Mouse (Mus musculus) embryonic facial prominence, embryonic 10.5 days (tissue): ENCODE results near the gene Rtf1. TPM values are rescaled to one million over a fixed set of nuclear protein-coding genes. Genes with fewer than 3 reads are reported as not detected.

Experiments used
- DNase-seq: peaks from one replicate; pipeline ENCODE4 v3.0.0-alpha.2; 2017; ENCODE audit warnings: low spot score
- H3K27ac ChIP-seq: fragments of 300-500 bp; sonication (generic); replicated peaks from 2 replicates; pipeline ENCODE4 v1.5.1; 2016; ENCODE audit warnings: mild to moderate bottlenecking
- H3K27me3 ChIP-seq: fragments of 300-500 bp; sonication (generic); replicated peaks from 2 replicates; pipeline ENCODE4 v1.6.1; 2016; ENCODE audit warnings: low read depth, mild to moderate bottlenecking; ENCODE audit not compliant: poor library complexity, severe bottlenecking
- H3K36me3 ChIP-seq: fragments of 300-500 bp; sonication (generic); replicated peaks from 2 replicates; pipeline ENCODE4 v1.6.1; 2016; ENCODE audit warnings: mild to moderate bottlenecking, moderate library complexity
- H3K4me1 ChIP-seq: fragments of 300-500 bp; sonication (generic); 2 replicates; pipeline ENCODE4 v1.6.1; 2016
- H3K4me3 ChIP-seq: fragments of 300-500 bp; sonication (generic); 2 replicates; pipeline ENCODE4 v1.5.1; 2016; ENCODE audit warnings: mild to moderate bottlenecking, moderate library complexity
- H3K9me3 ChIP-seq: fragments of 300-500 bp; sonication (generic); 2 replicates; pipeline ENCODE4 v1.6.1; 2016; ENCODE audit warnings: mild to moderate bottlenecking
- WGBS: fragments of 180-500 bp; shearing (Covaris S2); methylation state at CpG from one replicate; pipeline ENCODE4 v1.1.7; 2016; 5-methylcytosine and 5-hydroxymethylcytosine counted together
- polyA plus RNA-seq: library from polyadenylated mRNA; unstranded; fragments of >200 nt; fragmentation: Nextera tagmentation; extraction: Ambion mirVana; gene quantifications from 2 replicates; pipeline ENCODE4 v1.2.1, GENCODE M21; 2016

The Rtf1 gene
- polyA plus RNA-seq, 1 experiment from 2014 or later: 63.7 TPM

DNA sequence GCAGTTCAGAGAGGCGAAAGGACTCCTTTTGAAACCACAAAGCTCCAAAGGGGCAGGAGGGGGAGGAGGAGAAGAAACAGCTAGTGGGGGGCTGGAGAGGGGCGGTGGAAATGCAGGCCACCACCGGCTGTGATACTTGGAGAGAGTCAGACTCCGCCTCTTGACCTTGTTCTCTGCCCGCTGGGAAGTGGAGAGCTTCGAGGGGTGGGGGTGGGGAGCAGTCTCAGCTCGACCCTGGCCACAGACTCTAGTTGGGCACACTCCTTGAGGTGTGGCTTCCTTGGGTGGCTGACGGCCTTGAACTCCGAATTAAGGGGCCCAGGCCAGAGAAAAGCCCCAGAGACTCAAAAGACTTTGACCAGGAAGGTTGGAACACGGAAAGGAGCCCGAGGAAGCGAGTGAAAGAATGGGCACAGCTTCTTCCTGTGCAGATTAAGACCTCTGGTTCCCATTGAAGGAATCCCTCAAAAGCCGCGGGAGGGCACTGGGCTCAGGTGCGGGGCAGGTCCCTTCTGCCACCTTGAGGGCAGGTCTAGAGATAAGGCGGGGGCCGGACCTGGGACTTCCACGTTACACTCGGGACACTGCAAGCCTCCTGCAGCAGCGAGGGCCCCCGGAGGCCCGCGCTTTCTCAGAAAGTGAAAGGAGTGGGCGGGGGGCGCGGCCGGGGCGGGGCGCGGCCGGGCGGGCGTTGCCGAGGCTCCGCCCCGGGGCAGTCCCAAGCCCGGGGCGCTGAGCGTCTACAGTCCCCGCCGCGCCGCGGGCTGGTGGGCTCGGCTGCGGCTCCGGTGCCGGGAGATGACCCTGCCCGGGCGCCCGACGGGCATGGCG lies 66.9 kb downstream of the Rtf1 start, which contains the start of gene Itpka:
TSS of gene Itpka (plus strand) at position 757 of the 831 bp plus-strand sequence.
- peak; percentile 88 for DNase-seq
- peaks cover 51% of the 10 kb centered on the region for H3K4me1 ChIP-seq
- no peaks in the 10 kb centered on the region for H3K9me3 ChIP-seq
- H3K27ac ChIP-seq: peak within 1 kb of the TSS; percentile 90
- peak within 1 kb of the TSS; percentile 72 for H3K4me3 ChIP-seq
- peaks cover 100% of the 10 kb centered on the region for H3K27me3 ChIP-seq
- H3K36me3 ChIP-seq: no peaks in the 10 kb centered on the region
- WGBS: under 1% methylated on average over 53 of the region's 53 CpGs

DNA sequence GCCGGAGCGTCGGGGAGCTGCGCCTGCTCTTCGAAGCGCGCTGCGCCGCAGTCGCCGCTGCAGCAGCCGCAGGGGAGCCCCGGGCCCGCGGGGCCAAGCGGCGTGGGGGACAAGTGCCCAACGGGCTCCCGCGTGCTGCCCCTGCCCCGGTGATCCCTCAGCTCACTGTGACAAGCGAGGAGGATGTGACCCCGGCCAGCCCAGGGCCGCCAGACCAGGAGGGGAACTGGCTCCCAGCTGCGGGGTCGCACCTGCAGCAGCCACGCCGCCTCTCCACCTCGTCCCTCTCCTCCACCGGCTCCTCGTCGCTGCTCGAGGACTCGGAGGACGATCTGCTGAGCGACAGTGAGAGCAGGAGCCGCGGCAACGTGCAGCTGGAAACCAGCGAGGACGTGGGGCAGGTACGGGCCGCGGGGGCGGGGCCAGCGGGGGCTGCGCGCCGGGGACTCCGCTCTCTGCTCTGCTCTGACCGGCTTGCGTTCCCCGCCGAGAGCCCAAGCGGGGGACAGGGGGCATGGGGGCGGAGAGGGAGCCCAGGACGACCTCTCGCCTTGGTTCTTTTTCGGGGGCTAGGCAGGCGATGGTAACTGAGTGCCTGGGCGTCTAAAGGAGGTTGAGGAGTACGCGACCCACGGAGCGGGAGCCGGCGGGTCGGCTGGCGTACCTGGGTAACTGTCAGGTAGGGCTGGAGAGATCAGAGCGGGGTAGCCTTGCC lies 67.8 kb downstream of the Rtf1 start:
- Histone ChIP-seq H3K4me3 (peak overlapping the region; percentile 72), H3K36me3 (no peaks in the 10 kb centered on the region), H3K9me3 (no peaks in the 10 kb centered on the region), H3K27me3 (peaks cover 100% of the 10 kb centered on the region), H3K4me1 (peaks cover 46% of the 10 kb centered on the region), H3K27ac (peak overlapping the region; percentile 90)
- under 1% methylated on average over 70 of the region's 70 CpGs for WGBS
- DNase-seq: peak; percentile 64

DNA sequence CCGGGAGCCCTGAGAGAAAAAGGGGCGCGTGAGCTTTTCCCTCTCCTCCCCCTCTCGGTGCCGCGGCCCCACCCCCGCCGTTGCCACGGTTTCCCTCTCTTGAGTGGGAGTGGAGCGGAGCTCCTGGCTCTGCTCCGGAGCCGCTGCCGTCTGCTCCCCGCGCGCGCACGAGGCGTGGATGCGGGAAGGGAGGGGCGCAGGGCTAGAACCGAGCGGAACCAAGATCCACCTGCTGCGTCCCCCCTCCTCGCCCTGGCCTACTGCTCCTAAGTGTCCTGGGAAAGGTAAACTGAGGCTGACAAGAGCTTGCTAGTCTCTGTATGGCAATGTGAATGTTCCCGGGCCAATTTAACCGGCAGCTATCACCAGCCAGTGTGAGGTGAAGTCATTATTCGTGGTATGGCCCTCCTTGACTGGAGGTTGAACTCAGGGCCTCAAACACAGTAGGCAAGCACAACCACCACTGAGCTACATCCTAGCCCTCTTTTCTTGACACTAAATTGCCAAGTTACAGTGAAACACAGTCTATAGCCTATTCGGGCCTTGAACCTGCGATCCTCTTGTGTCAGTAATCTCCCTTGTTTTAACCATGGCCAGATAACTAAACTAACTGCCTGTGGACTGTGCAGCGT lies 68.4 kb downstream of the Rtf1 start:
- peaks cover 46% of the 10 kb centered on the region for H3K4me1 ChIP-seq
- no peaks in the 10 kb centered on the region for H3K36me3 ChIP-seq
- 9% methylated on average over 31 of the region's 31 CpGs for WGBS
- H3K4me3 ChIP-seq: peak overlapping the region; percentile 72
- no peak overlapping the region for H3K27ac ChIP-seq
- H3K27me3 ChIP-seq: peaks cover 100% of the 10 kb centered on the region
- no peak for DNase-seq
- H3K9me3 ChIP-seq: no peaks in the 10 kb centered on the region

DNA sequence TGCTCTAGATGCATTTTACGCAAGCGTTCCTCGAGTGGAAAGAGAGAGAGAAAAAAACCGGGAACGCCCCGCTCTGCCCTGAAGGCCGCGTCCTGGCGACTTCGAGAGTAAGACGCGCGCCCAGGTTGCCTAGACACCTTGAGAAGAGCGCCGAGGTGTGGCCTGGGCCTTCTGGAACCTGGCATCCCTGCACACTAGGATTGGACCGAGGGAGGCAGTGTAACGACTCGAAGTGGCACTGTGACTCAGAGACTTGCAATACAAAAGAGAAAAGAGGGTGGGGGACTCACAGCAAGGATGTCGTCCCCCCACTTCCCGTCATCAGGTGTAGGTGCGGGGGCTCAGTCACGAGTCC lies 68.9 kb downstream of the Rtf1 start:
- Histone ChIP-seq H3K4me1 (peaks cover 46% of the 10 kb centered on the region), H3K27me3 (peaks cover 97% of the 10 kb centered on the region), H3K27ac (no peak overlapping the region), H3K4me3 (peak overlapping the region; percentile 50), H3K36me3 (no peaks in the 10 kb centered on the region), H3K9me3 (no peaks in the 10 kb centered on the region)
- DNase-seq: peak; percentile 28
- 3% methylated on average over 22 of the region's 22 CpGs for WGBS

DNA sequence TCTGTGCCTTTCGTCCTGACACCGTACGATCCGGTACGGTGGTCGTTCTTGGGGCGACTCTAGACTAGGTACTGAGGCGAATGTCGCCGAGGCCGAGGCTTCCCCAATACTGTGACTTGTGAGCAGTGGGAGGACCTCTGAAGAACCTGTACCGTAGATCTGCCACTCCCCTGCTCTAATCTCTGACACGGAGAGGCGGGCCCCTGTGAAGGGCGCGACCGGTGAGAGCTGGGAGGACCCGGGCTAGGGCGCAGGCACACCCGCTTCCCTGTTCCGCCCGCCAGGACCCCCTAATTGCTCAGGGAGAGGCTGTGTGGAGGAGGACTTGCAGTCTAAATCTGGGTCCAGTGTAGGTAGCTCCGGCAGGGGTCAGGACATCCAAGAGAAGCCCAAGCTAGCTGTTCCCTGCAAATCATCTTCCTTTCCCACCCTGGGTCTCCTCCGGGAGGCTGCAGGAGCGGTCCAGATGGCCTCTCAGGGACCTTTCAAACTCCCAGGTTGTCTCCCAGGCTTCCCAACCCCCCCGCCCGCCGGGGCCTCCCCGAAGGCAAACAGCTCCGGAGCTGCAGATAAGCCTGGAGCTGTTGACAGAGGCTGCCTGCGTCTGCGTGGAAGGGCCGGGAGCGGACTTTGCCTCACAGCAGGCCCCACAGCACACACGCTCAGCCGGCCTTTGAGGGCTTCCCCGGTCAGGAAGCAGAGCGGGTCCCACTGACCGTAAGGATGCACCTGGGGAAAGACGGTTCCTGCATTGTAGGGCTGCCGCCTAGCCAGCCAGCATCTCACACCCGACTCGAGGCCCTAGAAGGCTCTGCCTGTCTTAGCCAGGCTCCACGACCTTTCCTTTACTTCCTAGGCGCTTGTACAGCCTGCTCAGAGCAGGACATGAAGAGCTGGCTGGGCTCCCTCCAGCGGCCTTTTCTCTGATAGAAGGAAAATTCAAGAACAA lies 69.6 kb downstream of the Rtf1 start:
- no peak overlapping the region for H3K27ac ChIP-seq
- no peaks in the 10 kb centered on the region for H3K36me3 ChIP-seq
- peak overlapping the region; percentile 50 for H3K4me3 ChIP-seq
- peak; percentile 50 for DNase-seq
- peaks cover 97% of the 10 kb centered on the region for H3K27me3 ChIP-seq
- peaks cover 46% of the 10 kb centered on the region for H3K4me1 ChIP-seq
- H3K9me3 ChIP-seq: no peaks in the 10 kb centered on the region
- 2% methylated on average over 46 of the region's 46 CpGs for WGBS

DNA sequence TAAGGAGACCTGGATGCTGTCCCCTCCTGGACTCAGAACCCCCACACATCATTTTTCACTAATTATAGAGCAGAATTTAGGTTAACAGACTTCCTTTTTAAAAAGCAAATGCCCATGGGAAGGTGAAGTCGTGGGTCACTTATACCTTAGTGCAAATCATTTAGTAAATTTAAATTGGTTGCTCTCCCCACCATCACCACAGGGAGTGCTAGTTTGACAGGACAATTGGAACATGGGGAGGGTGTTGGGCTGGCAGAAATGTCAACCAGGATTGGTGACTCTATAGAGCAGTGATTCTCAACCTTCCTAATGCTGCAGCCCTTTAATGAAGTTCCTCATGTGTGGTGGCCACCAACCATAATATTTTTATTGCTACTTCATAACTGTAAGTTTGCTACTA lies 70.4 kb downstream of the Rtf1 start:
- Histone ChIP-seq H3K4me3 (no peak overlapping the region; the same call in 1 of the 2 replicates), H3K9me3 (no peaks in the 10 kb centered on the region), H3K4me1 (peaks cover 46% of the 10 kb centered on the region), H3K36me3 (no peaks in the 10 kb centered on the region), H3K27me3 (peaks cover 97% of the 10 kb centered on the region), H3K27ac (no peak overlapping the region)
- 10% methylated on average over 1 of the region's 1 CpGs for WGBS
- no peak for DNase-seq

DNA sequence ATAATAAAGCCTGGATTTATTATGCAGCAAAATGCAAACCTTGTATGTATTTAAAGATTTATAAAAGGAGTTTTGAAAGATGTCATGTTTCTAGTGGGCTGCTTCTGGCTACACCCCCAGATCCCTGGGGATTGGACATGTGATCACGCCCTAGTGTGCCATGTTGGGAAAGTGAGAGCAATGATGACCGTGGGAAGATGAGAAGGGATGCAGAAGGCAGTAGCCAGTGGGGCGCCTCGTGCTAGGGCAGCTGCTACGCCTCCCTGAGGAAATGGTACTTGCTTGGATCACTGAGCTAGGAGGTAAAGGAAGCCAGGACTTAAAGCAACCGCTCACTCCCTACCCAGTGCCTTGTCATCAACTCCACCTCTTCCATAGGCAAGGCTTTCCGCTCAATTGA lies 72.7 kb downstream of the Rtf1 start:
- H3K27ac ChIP-seq: no peak overlapping the region
- H3K36me3 ChIP-seq: no peaks in the 10 kb centered on the region
- no peak for DNase-seq
- peaks cover 97% of the 10 kb centered on the region for H3K27me3 ChIP-seq
- peaks cover 24% of the 10 kb centered on the region for H3K4me1 ChIP-seq
- 75% methylated on average over 7 of the region's 7 CpGs for WGBS
- H3K4me3 ChIP-seq: no peak overlapping the region
- H3K9me3 ChIP-seq: no peaks in the 10 kb centered on the region

DNA sequence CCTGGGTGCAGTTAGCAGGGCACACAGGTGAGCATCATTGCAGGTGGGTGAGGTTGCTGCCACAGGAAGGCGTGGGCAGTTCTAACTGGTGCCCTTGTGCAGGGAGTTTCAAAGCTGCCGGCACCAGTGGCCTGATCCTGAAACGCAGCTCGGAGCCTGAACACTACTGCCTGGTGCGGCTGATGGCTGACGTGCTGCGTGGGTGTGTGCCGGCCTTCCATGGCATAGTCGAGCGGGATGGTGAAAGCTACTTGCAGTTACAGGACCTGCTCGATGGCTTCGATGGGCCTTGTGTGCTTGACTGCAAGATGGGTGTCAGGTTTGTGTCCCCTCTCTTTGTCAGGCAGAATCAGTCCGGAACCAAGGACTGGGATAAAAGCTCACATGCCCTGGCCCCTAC lies 74.4 kb downstream of the Rtf1 start:
- H3K4me3 ChIP-seq: no peak overlapping the region
- WGBS: 76% methylated on average over 13 of the region's 13 CpGs
- H3K4me1 ChIP-seq: peaks cover 7% of the 10 kb centered on the region
- no peaks in the 10 kb centered on the region for H3K9me3 ChIP-seq
- H3K27ac ChIP-seq: no peak overlapping the region
- no peak for DNase-seq
- peaks cover 97% of the 10 kb centered on the region for H3K27me3 ChIP-seq
- no peaks in the 10 kb centered on the region for H3K36me3 ChIP-seq

DNA sequence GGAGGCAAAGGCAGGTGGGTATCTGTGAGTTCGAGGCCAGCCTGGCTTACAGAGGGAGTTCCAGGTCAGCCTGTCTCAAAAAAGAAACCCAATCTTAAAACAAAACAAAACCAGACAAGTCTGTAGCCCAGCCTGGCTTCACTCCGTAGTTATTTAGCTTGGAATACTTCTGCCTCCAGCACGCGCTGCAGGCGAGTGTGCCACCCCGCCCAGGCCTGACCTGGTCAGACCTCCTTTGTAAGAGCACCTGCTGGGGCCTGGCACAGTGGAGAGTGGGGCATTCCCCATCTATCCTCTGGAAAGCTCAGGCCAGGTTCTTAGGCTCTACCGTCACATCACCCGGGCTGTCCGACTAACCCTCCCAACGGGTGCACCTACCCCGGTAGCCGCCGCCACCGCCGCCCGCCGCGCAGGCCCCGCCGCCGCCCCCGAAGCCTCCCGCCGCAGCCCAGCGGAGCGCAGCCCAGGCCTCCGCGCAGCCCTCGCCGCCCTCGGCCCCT lies 82.8 kb downstream of the Rtf1 start:
- H3K36me3 ChIP-seq: no peaks in the 10 kb centered on the region
- H3K4me1 ChIP-seq: peaks cover 20% of the 10 kb centered on the region
- peak overlapping the region; percentile 35; the same call in 1 of the 2 replicates for H3K27ac ChIP-seq
- peak overlapping the region; percentile 74 for H3K4me3 ChIP-seq
- no peaks in the 10 kb centered on the region for H3K9me3 ChIP-seq
- WGBS: 2% methylated on average over 31 of the region's 31 CpGs
- no peak for DNase-seq
- H3K27me3 ChIP-seq: peaks cover 100% of the 10 kb centered on the region

DNA sequence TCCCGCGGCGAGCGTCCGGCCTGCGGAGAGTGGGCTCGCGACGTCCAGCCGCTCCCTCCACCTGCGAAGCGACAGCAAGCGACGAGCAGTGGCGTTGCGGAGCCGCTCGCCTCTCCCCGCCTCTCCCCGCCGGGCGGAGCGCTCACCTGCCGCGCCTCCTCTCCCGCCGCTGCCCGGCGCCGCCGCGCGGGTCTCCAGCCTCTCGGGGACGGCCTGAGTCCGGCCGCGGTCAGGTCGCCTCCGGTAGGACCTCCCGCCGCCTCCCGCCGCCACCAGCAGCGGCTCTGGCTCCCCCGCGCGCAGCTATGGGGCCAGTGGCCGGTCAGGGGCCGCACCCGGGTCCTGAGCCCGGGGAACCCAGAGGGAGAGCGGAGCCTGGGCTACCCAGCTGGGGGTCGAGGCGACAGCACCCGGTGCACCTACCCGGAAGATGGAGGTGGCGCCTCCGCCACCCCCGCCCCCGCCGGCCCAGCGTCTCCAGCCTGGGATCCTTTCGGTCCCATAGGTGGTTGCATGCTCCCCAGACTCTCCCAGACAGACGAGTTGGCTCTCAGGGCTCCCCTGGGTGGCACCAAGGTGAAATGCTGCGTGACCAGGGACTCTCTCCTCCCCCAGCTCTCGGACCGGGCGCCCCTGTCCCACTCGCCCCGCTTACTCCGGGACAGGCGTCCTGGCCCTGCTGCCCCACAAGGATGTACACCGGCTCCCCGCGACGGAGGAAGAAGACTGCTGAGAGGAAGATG lies 83.4 kb downstream of the Rtf1 start:
- Histone ChIP-seq H3K4me3 (peak overlapping the region; percentile 74), H3K4me1 (peaks cover 20% of the 10 kb centered on the region), H3K27ac (peak overlapping the region; percentile 35; the same call in 1 of the 2 replicates), H3K36me3 (peaks cover 6% of the 10 kb centered on the region), H3K27me3 (peaks cover 94% of the 10 kb centered on the region), H3K9me3 (no peaks in the 10 kb centered on the region)
- peak; percentile 59 for DNase-seq
- WGBS: under 1% methylated on average over 76 of the region's 77 CpGs
